Mouse (Mus musculus) kidney, postnatal 0 days (tissue): ENCODE results near the gene Cpeb1. TPM values are rescaled to one million over a fixed set of nuclear protein-coding genes. Genes with fewer than 3 reads are reported as not detected.

Experiments used
- ATAC-seq: fragments of 200-750 bp; cut with Nextera tagmentation; replicated peaks from 2 replicates; pipeline ENCODE4 v1.8.0; 2017; ENCODE audit warnings: low read depth, moderate number of reproducible peaks, moderate TSS enrichment, moderate library complexity; ENCODE audit not compliant: low FRiP score
- DNase-seq: peaks from one replicate; pipeline ENCODE4 v3.0.0-alpha.2; 2016; ENCODE audit warnings: low spot score
- H3K27ac ChIP-seq: fragments of 300-500 bp; sonication (generic); 2 replicates; pipeline ENCODE4 v1.5.1; 2014; ENCODE audit warnings: mild to moderate bottlenecking
- H3K27me3 ChIP-seq: fragments of 300-500 bp; sonication (generic); 2 replicates; pipeline ENCODE4 v1.6.1; 2014; ENCODE audit warnings: low read length, mixed read lengths; ENCODE audit not compliant: insufficient read depth
- H3K36me3 ChIP-seq: fragments of 300-500 bp; sonication (generic); 2 replicates; pipeline ENCODE4 v1.6.1; 2014; ENCODE audit warnings: low read length, mixed read lengths; ENCODE audit not compliant: insufficient read depth
- H3K4me1 ChIP-seq: fragments of 300-500 bp; sonication (generic); replicated peaks from 2 replicates; pipeline ENCODE4 v1.6.1; 2014; ENCODE audit warnings: antibody characterized with exemption, low read length, mixed read lengths; ENCODE audit not compliant: insufficient read depth
- H3K4me2 ChIP-seq: fragments of 300-500 bp; sonication (generic); 2 replicates; pipeline ENCODE4 v1.6.1; 2014; ENCODE audit warnings: mild to moderate bottlenecking, low read length, moderate library complexity, mixed read lengths
- H3K4me3 ChIP-seq: fragments of 300-500 bp; sonication (generic); replicated peaks from 2 replicates; pipeline ENCODE4 v1.5.1; 2014; ENCODE audit warnings: low read depth, low read length
- H3K9ac ChIP-seq: fragments of 300-500 bp; sonication (generic); 2 replicates; pipeline ENCODE4 v1.6.1; 2014; ENCODE audit warnings: low read depth, low read length
- H3K9me3 ChIP-seq: fragments of 300-500 bp; sonication (generic); replicated peaks from 2 replicates; pipeline ENCODE4 v1.6.1; 2016; ENCODE audit warnings: low read length, inconsistent platforms, mixed read lengths
- CTCF ChIP-seq: IDR thresholded peaks from 2 replicates; pipeline ENCODE4 v1.5.1; 2016; ENCODE audit warnings: antibody characterized with exemption, low read depth, mild to moderate bottlenecking, moderate library complexity
- WGBS: fragments of 180-500 bp; shearing (Covaris S2); extraction: QIAGEN DNeasy Blood & Tissue Kit; methylation state at CpG from one replicate; pipeline ENCODE4 v1.1.7; 2014; 5-methylcytosine and 5-hydroxymethylcytosine counted together
- polyA plus RNA-seq: library from polyadenylated mRNA; unstranded; fragments of >200 nt; fragmentation: Nextera tagmentation; extraction: Ambion mirVana; gene quantifications from 2 replicates; pipeline ENCODE4 v1.2.1, GENCODE M21; 2015

The Cpeb1 gene
- polyA plus RNA-seq, 1 experiment from 2014 or later: 0.39 TPM

DNA sequence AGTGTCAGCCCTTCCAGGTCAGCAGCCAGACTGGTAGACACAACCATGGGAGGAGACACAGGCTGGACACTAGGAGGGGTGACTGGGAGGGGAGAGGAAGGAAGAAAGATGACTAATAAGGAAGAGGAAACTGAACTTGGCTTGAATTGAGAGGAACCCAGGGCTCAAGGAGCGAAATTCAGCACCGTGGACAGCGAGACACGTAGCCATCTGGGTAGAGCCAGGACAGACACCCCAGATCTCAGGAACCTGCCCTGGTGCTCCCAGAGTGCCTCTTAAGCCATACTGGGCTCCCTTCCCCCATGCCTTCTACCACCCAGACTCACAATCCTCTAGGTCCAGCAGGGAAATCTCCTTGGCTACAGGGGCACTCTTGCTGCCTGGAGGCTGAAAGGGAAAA lies 8.9 kb upstream of the Cpeb1 start:
- H3K9me3 ChIP-seq: no peaks in the 10 kb centered on the region
- no peak overlapping the region for H3K27ac ChIP-seq
- H3K4me3 ChIP-seq: no peak overlapping the region
- no peaks in the 10 kb centered on the region for H3K27me3 ChIP-seq
- H3K4me1 ChIP-seq: no peaks in the 10 kb centered on the region
- H3K36me3 ChIP-seq: no peaks in the 10 kb centered on the region
- H3K9ac ChIP-seq: no peak overlapping the region
- ATAC-seq: no peak
- DNase-seq: peak; percentile 70
- WGBS: 3% methylated on average over 4 of the region's 4 CpGs
- no peak overlapping the region for H3K4me2 ChIP-seq
- no peak for TF ChIP-seq CTCF

DNA sequence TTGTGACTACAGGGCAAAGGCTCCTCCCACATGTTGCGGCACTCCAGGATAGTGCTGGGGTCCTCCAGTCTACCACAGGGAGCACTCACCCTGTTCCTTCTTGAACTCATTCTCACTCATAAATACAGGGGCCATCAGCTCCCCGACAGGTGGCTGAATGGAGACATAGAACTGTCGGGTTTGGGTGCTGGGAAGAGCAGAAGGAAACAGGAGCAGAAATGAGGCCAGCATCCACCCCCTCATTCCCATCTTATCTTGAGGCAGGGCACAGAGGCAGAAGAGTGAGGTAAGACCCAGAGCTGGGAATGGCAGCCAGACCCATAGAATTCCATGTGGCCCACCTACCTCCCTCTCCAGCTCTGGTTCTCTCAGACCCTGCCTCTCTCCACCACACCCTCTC lies 7.5 kb upstream of the Cpeb1 start:
- TF ChIP-seq CTCF: no peak
- Histone ChIP-seq H3K9ac (no peak overlapping the region), H3K4me3 (no peak overlapping the region), H3K36me3 (no peaks in the 10 kb centered on the region), H3K27ac (no peak overlapping the region), H3K4me2 (no peak overlapping the region), H3K9me3 (no peaks in the 10 kb centered on the region), H3K27me3 (no peaks in the 10 kb centered on the region), H3K4me1 (no peaks in the 10 kb centered on the region)
- WGBS: 80% methylated on average over 3 of the region's 3 CpGs
- DNase-seq (no peak), ATAC-seq (no peak)

DNA sequence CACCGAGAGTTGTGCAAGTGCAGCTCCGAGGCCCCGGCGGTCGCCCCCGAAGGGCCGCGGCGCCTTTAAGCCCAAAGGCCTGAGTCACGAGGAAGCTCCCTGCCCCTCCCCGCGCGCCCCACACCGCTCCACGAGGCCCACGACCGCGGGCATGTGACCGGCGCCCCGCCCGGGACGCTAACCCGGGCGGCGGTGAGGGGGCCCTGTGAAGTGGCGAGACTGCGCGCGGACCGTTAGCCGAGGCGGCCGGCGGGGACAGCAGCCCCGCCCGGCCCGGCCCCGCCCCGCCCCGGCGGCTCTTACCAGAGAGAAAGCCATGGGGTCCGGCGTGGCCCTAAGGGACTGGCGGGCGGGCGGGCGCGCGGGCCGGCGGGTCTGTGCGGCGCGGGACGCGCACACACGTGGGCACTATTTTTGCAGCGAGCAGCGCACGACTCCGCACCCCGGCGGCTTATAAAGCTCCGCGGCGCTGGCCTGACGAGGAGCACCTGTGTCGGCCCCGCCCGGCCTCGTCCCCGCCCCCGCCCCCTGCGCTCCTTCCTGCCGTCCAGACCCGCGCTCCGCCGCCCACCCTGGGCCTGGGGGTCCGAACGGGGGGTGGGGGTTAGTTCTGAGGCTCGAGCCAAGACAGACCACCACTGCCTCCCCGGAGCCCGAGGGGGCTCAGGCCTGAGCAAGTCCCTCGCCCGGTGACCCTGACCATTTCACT lies 780 bp downstream of the Cpeb1 start:
- no peaks in the 10 kb centered on the region for H3K36me3 ChIP-seq
- WGBS: under 1% methylated on average over 67 of the region's 87 CpGs
- peak overlapping the region; percentile 48 for H3K4me3 ChIP-seq
- DNase-seq: no peak
- no peak for TF ChIP-seq CTCF
- peak overlapping the region; percentile 47; the same call in 1 of the 2 replicates for H3K9ac ChIP-seq
- no peak overlapping the region for H3K27ac ChIP-seq
- ATAC-seq: peak; percentile 58
- H3K27me3 ChIP-seq: peaks cover 44% of the 10 kb centered on the region
- peak overlapping the region; percentile 88 for H3K4me2 ChIP-seq
- H3K4me1 ChIP-seq: peaks cover 13% of the 10 kb centered on the region
- H3K9me3 ChIP-seq: no peaks in the 10 kb centered on the region

DNA sequence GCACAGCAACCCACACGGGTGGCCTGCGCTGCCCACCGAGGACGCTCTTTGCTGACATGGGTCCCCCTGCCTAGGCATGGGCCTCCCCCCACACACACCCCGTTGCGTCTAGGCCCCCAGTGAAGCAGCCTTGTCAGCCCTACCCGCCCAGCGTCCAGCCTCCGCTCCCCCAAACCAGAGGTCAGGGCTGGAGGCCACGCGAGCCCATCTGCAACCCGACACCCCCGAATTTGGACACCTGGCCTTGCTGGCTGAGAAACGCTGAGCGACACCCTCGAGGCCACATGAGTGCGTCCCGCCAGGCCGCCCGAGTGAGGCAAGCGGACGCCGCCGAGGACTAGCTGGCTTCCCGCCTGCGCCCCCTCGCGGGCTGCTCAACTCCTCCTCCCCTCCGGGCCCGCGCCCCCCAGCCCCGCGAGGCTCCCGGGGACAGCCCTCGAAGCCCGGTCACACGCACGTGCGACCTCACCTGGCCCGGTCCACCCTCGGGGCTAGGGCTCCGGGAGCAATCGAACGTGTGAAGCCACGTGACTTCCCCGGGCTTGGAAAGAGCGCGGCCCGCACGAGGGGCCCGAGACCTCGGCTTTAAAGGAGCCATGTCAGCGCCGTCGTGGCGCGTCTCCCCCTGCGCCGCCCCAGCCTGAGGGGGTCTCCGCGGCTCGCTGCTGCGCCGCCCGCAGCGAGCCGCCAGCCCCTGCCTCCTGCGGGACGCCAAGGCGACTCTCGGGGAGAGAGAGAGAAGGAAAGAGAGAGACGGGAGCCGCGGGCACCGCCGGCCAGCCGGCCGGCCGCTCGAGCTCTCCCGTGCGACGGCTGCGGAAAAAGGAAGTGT lies 1.6 kb downstream of the Cpeb1 start:
- WGBS: 2% methylated on average over 84 of the region's 84 CpGs
- Histone ChIP-seq H3K27me3 (peaks cover 44% of the 10 kb centered on the region), H3K9ac (no peak overlapping the region), H3K4me3 (peak overlapping the region; percentile 48), H3K27ac (no peak overlapping the region), H3K36me3 (no peaks in the 10 kb centered on the region), H3K4me1 (peaks cover 13% of the 10 kb centered on the region), H3K9me3 (no peaks in the 10 kb centered on the region), H3K4me2 (peak overlapping the region; percentile 88)
- TF ChIP-seq CTCF: peak; percentile 30; the same call in 1 of the 2 replicates
- ATAC-seq (peak; percentile 21; the same call in 1 of the 2 replicates), DNase-seq (peak; percentile 25)

DNA sequence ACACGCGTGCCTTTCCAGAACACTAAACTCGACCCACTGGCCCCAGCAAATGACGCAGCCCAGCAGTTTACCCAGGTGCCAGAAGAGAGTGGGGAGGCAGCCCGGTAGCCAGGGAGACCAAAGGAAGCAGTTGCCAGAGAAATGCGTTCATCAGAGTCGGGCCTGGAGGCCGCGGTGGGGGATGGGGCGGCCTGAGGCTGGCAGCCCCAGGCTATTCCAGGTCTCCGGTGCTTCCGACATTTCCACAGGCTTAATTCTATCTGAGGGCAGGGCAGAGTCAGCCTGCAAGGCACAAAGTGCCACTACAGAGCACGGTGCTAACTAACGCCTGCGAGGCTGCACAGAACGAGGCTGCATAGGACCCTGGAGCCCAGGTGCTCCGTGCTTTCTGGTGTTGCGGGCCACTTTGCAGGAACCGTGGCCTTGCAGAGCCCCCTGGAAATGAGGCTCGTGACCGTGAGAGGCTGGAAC lies 2.3 kb downstream of the Cpeb1 start:
- Histone ChIP-seq H3K27ac (no peak overlapping the region), H3K36me3 (no peaks in the 10 kb centered on the region), H3K9me3 (no peaks in the 10 kb centered on the region), H3K4me1 (peaks cover 13% of the 10 kb centered on the region), H3K9ac (no peak overlapping the region), H3K4me2 (peak overlapping the region; percentile 88; the same call in 1 of the 2 replicates), H3K27me3 (peaks cover 44% of the 10 kb centered on the region), H3K4me3 (no peak overlapping the region)
- no peak for TF ChIP-seq CTCF
- no peak for DNase-seq
- WGBS: 3% methylated on average over 21 of the region's 21 CpGs
- ATAC-seq: no peak

DNA sequence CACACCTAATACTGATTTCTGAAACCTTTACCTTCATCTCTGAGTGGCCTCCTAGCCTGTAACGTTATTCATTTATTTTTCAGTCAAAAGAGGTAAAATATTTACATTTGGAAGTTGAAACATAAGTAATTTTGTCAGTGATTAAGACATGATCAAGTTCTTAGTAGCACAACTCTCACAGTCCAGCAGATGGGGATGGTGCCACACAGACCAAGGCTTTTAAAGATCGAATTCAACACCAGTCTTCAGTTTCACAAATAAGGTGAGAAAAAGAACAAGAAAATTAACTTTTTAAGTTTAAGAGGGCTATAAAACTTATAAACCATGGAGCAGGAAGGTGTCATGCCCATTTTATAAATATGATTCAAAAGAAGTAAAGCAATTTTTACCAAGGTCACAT lies 56.3 kb downstream of the Cpeb1 start:
- Histone ChIP-seq H3K36me3 (no peaks in the 10 kb centered on the region), H3K9me3 (no peaks in the 10 kb centered on the region), H3K27ac (no peak overlapping the region), H3K4me2 (no peak overlapping the region), H3K4me1 (no peaks in the 10 kb centered on the region), H3K4me3 (no peak overlapping the region), H3K9ac (no peak overlapping the region), H3K27me3 (no peaks in the 10 kb centered on the region)
- DNase-seq (peak; percentile 23), ATAC-seq (no peak)
- 42% methylated on average over 2 of the region's 2 CpGs for WGBS
- peak; percentile 63 for TF ChIP-seq CTCF
